Mouse (Mus musculus) megakaryocyte, embryonic 14.5 days (primary cell): ENCODE measurements at regions not wholly inside any gene's neighbourhood (a gene's known extent, or its start where the extent isn't known, plus 50 kb on each side); places are given as distances from the start of the nearest gene placed in this dataset.

ENCODE experiments used
- H3K27me3 ChIP-seq: replicated peaks from 2 replicates; pipeline ENCODE3; 2012; ENCODE audit warnings: inconsistent platforms
- H3K36me3 ChIP-seq: replicated peaks from 2 replicates; pipeline ENCODE3; 2012; ENCODE audit warnings: low read length, inconsistent platforms, mixed read lengths
- H3K4me1 ChIP-seq: 2 replicates; pipeline ENCODE4 v1.6.1; 2012; ENCODE audit warnings: inconsistent platforms
- H3K4me3 ChIP-seq: replicated peaks from 2 replicates; pipeline ENCODE3; 2012; ENCODE audit warnings: moderate library complexity, mild to moderate bottlenecking, inconsistent platforms
- H3K9me3 ChIP-seq: 2 replicates; pipeline ENCODE4 v1.6.1; 2012; ENCODE audit warnings: inconsistent platforms
- FLI1 ChIP-seq: IDR thresholded peaks from 2 replicates; pipeline ENCODE4 v1.6.1; 2012; ENCODE audit warnings: low read length, inconsistent platforms, mixed read lengths
- GATA1 ChIP-seq: IDR thresholded peaks from 3 replicates; pipeline ENCODE4 v1.6.1; 2012; ENCODE audit warnings: mixed read lengths, low read length, inconsistent platforms, borderline replicate concordance

GRCm38 (mm10) chr7:35886051-35886450 lies 83.2 kb upstream of the Zfp507 start:
- TF ChIP-seq FLI1: no peak
- TF ChIP-seq GATA1: no peak
- H3K4me1 ChIP-seq: no peaks in the 10 kb centered on the region
- H3K27me3 ChIP-seq: no peaks in the 10 kb centered on the region
- no peak overlapping the region for H3K4me3 ChIP-seq
- peaks cover 31% of the 10 kb centered on the region for H3K9me3 ChIP-seq
- H3K36me3 ChIP-seq: no peaks in the 10 kb centered on the region

- H3K27me3 ChIP-seq: no peaks in the 10 kb centered on the region
- H3K4me1 ChIP-seq: no peaks in the 10 kb centered on the region
- no peaks in the 10 kb centered on the region for H3K36me3 ChIP-seq
- H3K4me3 ChIP-seq: no peak overlapping the region
- peaks cover 23% of the 10 kb centered on the region for H3K9me3 ChIP-seq
- TF ChIP-seq GATA1: no peak
- no peak for TF ChIP-seq FLI1
These were observed 77.0 kb upstream of the Zfp507 start for GRCm38 (mm10) chr7:35879755-35880304.

- no peaks in the 10 kb centered on the region for H3K4me1 ChIP-seq
- peaks cover 31% of the 10 kb centered on the region for H3K9me3 ChIP-seq
- no peaks in the 10 kb centered on the region for H3K27me3 ChIP-seq
- no peaks in the 10 kb centered on the region for H3K36me3 ChIP-seq
- no peak overlapping the region for H3K4me3 ChIP-seq
- TF ChIP-seq GATA1 (no peak), FLI1 (no peak)
These were observed 75.4 kb upstream of the Zfp507 start for GRCm38 (mm10) chr7:35878164-35878563.

- Histone ChIP-seq H3K36me3 (no peaks in the 10 kb centered on the region), H3K9me3 (peaks cover 10% of the 10 kb centered on the region), H3K4me3 (no peak overlapping the region), H3K27me3 (peaks cover 2% of the 10 kb centered on the region), H3K4me1 (peaks cover 7% of the 10 kb centered on the region; the same call in 1 of the 2 replicates)
- TF ChIP-seq FLI1: no peak
- no peak for TF ChIP-seq GATA1
These were observed 58.2 kb upstream of the Zfp507 start for GRCm38 (mm10) chr7:35861049-35861448.

GRCm38 (mm10) chr7:35859601-35860000 lies 56.8 kb upstream of the Zfp507 start:
- Histone ChIP-seq H3K27me3 (peaks cover 2% of the 10 kb centered on the region), H3K36me3 (no peaks in the 10 kb centered on the region), H3K9me3 (peaks cover 10% of the 10 kb centered on the region), H3K4me1 (peaks cover 7% of the 10 kb centered on the region; the same call in 1 of the 2 replicates), H3K4me3 (no peak overlapping the region)
- TF ChIP-seq GATA1: no peak
- no peak for TF ChIP-seq FLI1

GRCm38 (mm10) chr7:35857693-35858092 lies 54.9 kb upstream of the Zfp507 start:
- Histone ChIP-seq H3K9me3 (peaks cover 10% of the 10 kb centered on the region), H3K4me3 (no peak overlapping the region), H3K36me3 (no peaks in the 10 kb centered on the region), H3K4me1 (0 out of 2 replicates have a peak, but pooled peaks cover 3% of the 10 kb centered on the region), H3K27me3 (peaks cover 2% of the 10 kb centered on the region)
- TF ChIP-seq GATA1 (no peak), FLI1 (no peak)
